In the genomic region with DNA sequence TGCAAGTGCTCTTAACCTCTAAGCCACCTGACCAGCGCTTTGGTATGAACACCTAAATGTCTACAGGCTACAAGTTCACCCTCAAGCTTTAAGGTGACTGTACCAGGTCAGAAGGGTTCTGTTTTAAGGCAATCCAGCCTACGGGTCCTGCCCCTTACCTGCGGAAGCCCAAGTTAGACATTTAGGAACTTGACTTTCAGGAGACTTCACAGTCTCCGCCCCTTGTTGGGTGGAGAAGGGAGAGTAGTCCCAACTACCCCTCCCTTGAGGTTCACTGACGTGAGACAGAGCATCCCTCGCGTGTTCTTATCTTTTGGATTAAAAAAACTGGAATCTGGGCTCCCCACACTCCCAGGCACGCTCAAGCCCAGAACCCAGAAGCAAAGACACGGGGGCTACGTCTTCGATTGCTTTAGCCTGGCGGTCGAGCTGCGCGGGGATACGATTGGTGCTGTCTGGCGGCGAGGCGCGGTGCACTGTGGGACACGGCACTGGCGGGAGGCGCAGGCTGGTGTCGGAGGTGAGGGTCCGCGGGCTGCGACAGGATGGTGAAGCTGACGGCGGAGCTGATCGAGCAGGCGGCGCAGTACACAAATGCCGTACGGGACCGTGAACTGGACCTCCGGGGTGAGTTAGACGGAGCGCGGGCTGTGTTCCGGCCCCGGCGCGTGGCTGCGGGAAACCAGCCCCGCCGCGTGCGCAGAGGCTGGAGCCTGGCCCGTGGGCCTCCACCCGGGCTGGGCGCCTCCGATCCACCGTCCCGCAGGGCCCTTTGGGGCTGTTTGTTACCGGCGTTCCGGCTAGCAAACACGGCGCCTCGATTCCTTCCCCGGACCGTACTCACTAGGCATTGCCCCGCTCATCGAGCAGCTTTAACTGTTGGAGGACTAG, we compare ENCODE assay signal across 8 mouse cellular contexts. TPM values are rescaled to one million over a fixed set of nuclear protein-coding genes. Genes with fewer than 3 reads are reported as not detected.
A peak's percentile ranks its signal among the peaks of the same experiment; 100 is the strongest.
DNase-seq lines count a peak whose midpoint lies in the region; ATAC-seq and TF ChIP-seq lines count a peak whose summit lies in the region.

No protein-coding gene starts in this region.

- no peak for TF ChIP-seq CTCF in bone marrow macrophage, adult 2 months (IDR thresholded peaks at IDR 0.05; ENCODE audit: low read depth, low read length)
- peak; percentile 36 for TF ChIP-seq CTCF in midbrain, postnatal 0 days (IDR thresholded peaks at IDR 0.05)

- peak overlapping the region; percentile 93 for H3K4me3 ChIP-seq in bone marrow macrophage, adult 2 months (ENCODE audit: insufficient read depth, low read length)
- H3K4me3 ChIP-seq in embryonic facial prominence, embryonic 15.5 days (replicated peaks) = peak overlapping the region; percentile 98
- H3K4me3 ChIP-seq in kidney, embryonic 14.5 days (ENCODE audit: low read length) = peak overlapping the region; percentile 98
- H3K4me3 ChIP-seq in limb, embryonic 15.5 days = peak overlapping the region; percentile 96
- peak overlapping the region; percentile 94 for H3K4me3 ChIP-seq in midbrain, postnatal 0 days (ENCODE audit: low read depth, low read length)

- peaks cover 6% of the 10 kb centered on the region for H3K4me1 ChIP-seq in bone marrow macrophage, adult 2 months (ENCODE audit: control insufficient read depth, insufficient read depth, low read length)
- H3K4me1 ChIP-seq in embryonic facial prominence, embryonic 15.5 days = peaks cover 14% of the 10 kb centered on the region
- peaks cover 8% of the 10 kb centered on the region for H3K4me1 ChIP-seq in kidney, embryonic 14.5 days (ENCODE audit: control insufficient read depth, insufficient read depth, low read length)
- H3K4me1 ChIP-seq in limb, embryonic 15.5 days = peaks cover 15% of the 10 kb centered on the region
- no peaks in the 10 kb centered on the region; the same call in 1 of the 2 replicates for H3K4me1 ChIP-seq in midbrain, postnatal 0 days (ENCODE audit: insufficient read depth, low read length)

- DNase-seq in B cell, adult 2 months = peak; percentile 86
- peak; percentile 86 to 88 for DNase-seq in heart, adult 9 months (ENCODE audit: low spot score in 2 of 2)
- peak; percentile 91 for DNase-seq in midbrain, postnatal 0 days (ENCODE audit: low spot score)
- peak; percentile 86 to 90 for DNase-seq in spleen, postnatal 10 days (ENCODE audit: low spot score in 2 of 2)

- no peaks in the 10 kb centered on the region for H3K27me3 ChIP-seq in embryonic facial prominence, embryonic 15.5 days
- H3K27me3 ChIP-seq in kidney, embryonic 14.5 days (ENCODE audit: control insufficient read depth, insufficient read depth, low read length) = no peaks in the 10 kb centered on the region
- no peaks in the 10 kb centered on the region for H3K27me3 ChIP-seq in limb, embryonic 15.5 days
- no peaks in the 10 kb centered on the region for H3K27me3 ChIP-seq in midbrain, postnatal 0 days (ENCODE audit: insufficient read depth, low read length)

- H3K9me3 ChIP-seq in embryonic facial prominence, embryonic 15.5 days (replicated peaks) = no peaks in the 10 kb centered on the region
- no peaks in the 10 kb centered on the region for H3K9me3 ChIP-seq in kidney, embryonic 14.5 days (ENCODE audit: control insufficient read depth, low read length)
- H3K9me3 ChIP-seq in limb, embryonic 15.5 days = no peaks in the 10 kb centered on the region
- H3K9me3 ChIP-seq in midbrain, postnatal 0 days (ENCODE audit: low read length) = no peaks in the 10 kb centered on the region

- H3K9ac ChIP-seq in embryonic facial prominence, embryonic 15.5 days = peak overlapping the region; percentile 91
- H3K9ac ChIP-seq in kidney, embryonic 14.5 days (ENCODE audit: low read depth, low read length) = peak overlapping the region; percentile 93
- peak overlapping the region; percentile 92 for H3K9ac ChIP-seq in limb, embryonic 15.5 days
- peak overlapping the region; percentile 90 for H3K9ac ChIP-seq in midbrain, postnatal 0 days (replicated peaks; ENCODE audit: low read length, poor library complexity, severe bottlenecking)

- peak overlapping the region; percentile 40 for H3K27ac ChIP-seq in bone marrow macrophage, adult 2 months (ENCODE audit: insufficient read depth, low read depth, low read length)
- H3K27ac ChIP-seq in embryonic facial prominence, embryonic 15.5 days (replicated peaks) = peak overlapping the region; percentile 69
- H3K27ac ChIP-seq in kidney, embryonic 14.5 days (ENCODE audit: low read depth, low read length) = peak overlapping the region; percentile 62; the same call in 1 of the 2 replicates
- peak overlapping the region; percentile 83 for H3K27ac ChIP-seq in limb, embryonic 15.5 days
- H3K27ac ChIP-seq in midbrain, postnatal 0 days (ENCODE audit: low read depth, low read length) = peak overlapping the region; percentile 33; the same call in 1 of the 2 replicates

- WGBS in embryonic facial prominence, embryonic 15.5 days = under 1% methylated on average over 64 of the region's 64 CpGs
- under 1% methylated on average over 64 of the region's 64 CpGs for WGBS in kidney, embryonic 14.5 days
- WGBS in limb, embryonic 15.5 days = under 1% methylated on average over 64 of the region's 64 CpGs
- WGBS in midbrain, postnatal 0 days = under 1% methylated on average over 64 of the region's 64 CpGs

- TF ChIP-seq POLR2A in bone marrow macrophage, adult 2 months (IDR thresholded peaks at IDR 0.05; ENCODE audit: borderline replicate concordance, low read depth, low read length) = no peak

- H3K4me2 ChIP-seq in embryonic facial prominence, embryonic 15.5 days (replicated peaks) = peak overlapping the region; percentile 82
- H3K4me2 ChIP-seq in kidney, embryonic 14.5 days (replicated peaks; ENCODE audit: low read depth, low read length) = peak overlapping the region; percentile 69
- H3K4me2 ChIP-seq in limb, embryonic 15.5 days = peak overlapping the region; percentile 84
- peak overlapping the region; percentile 84 for H3K4me2 ChIP-seq in midbrain, postnatal 0 days (ENCODE audit: low read depth, low read length, poor library complexity, severe bottlenecking)

- H3K36me3 ChIP-seq in embryonic facial prominence, embryonic 15.5 days = peaks cover 18% of the 10 kb centered on the region
- H3K36me3 ChIP-seq in kidney, embryonic 14.5 days (ENCODE audit: control insufficient read depth, insufficient read depth, low read length) = peaks cover 26% of the 10 kb centered on the region
- peaks cover 20% of the 10 kb centered on the region for H3K36me3 ChIP-seq in limb, embryonic 15.5 days
- H3K36me3 ChIP-seq in midbrain, postnatal 0 days (ENCODE audit: insufficient read depth, low read length) = peaks cover 9% of the 10 kb centered on the region

- ATAC-seq in embryonic facial prominence, embryonic 15.5 days (ENCODE audit: insufficient number of reproducible peaks, low FRiP score, low TSS enrichment, low read depth) = peak; percentile 91
- ATAC-seq in kidney, embryonic 14.5 days (ENCODE audit: low FRiP score, low TSS enrichment) = peak; percentile 97
- peak; percentile 85 for ATAC-seq in limb, embryonic 15.5 days (ENCODE audit: insufficient number of reproducible peaks, low FRiP score, low TSS enrichment, low read depth)
- peak; percentile 95 for ATAC-seq in midbrain, postnatal 0 days (ENCODE audit: low FRiP score)

RNA-seq across cellular contexts. Expression of a gene that starts 1.5 kb away (rescaled TPM):
- polyA plus RNA-seq in bone marrow macrophage, adult 2 months (2012; ENCODE audit: insufficient read depth, insufficient read length, missing spikeins) = 29.6 and 33.5 TPM in 2 replicates
- polyA plus RNA-seq in embryonic facial prominence, embryonic 15.5 days (2015; fragmentation: Nextera tagmentation; extraction: Ambion mirVana) = 145 and 158 TPM in 2 replicates
- polyA plus RNA-seq in kidney, embryonic 14.5 days (2014; fragmentation: Nextera tagmentation; extraction: Ambion mirVana) = 201 and 241 TPM in 2 replicates
- polyA plus RNA-seq in limb, embryonic 15.5 days (2015; fragmentation: Nextera tagmentation; extraction: Ambion mirVana) = 145 and 148 TPM in 2 replicates
- total RNA-seq in midbrain, postnatal 0 days (2014; rRNA removed) = 37.0 and 48.2 TPM in 2 replicates
- 131 and 140 TPM in 2 replicates for polyA plus RNA-seq in midbrain, postnatal 0 days (2015; fragmentation: Nextera tagmentation; extraction: Ambion mirVana)

RNA-seq across cellular contexts. Expression of a gene that starts 16.9 kb away (rescaled TPM):
- not detected in 2 replicates for polyA plus RNA-seq in bone marrow macrophage, adult 2 months (2012; ENCODE audit: insufficient read depth, insufficient read length, missing spikeins)
- polyA plus RNA-seq in embryonic facial prominence, embryonic 15.5 days (2015; fragmentation: Nextera tagmentation; extraction: Ambion mirVana) = not detected in 2 replicates
- not detected in 2 replicates for polyA plus RNA-seq in kidney, embryonic 14.5 days (2014; fragmentation: Nextera tagmentation; extraction: Ambion mirVana)
- polyA plus RNA-seq in limb, embryonic 15.5 days (2015; fragmentation: Nextera tagmentation; extraction: Ambion mirVana) = not detected in 2 replicates
- total RNA-seq in midbrain, postnatal 0 days (2014; rRNA removed) = not detected in 2 replicates
- polyA plus RNA-seq in midbrain, postnatal 0 days (2015; fragmentation: Nextera tagmentation; extraction: Ambion mirVana) = not detected in 2 replicates

RNA-seq across cellular contexts. Expression of a gene that starts 19.1 kb away (rescaled TPM):
- polyA plus RNA-seq in bone marrow macrophage, adult 2 months (2012; ENCODE audit: insufficient read depth, insufficient read length, missing spikeins) = 75.3 and 89.0 TPM in 2 replicates
- 133 and 142 TPM in 2 replicates for polyA plus RNA-seq in embryonic facial prominence, embryonic 15.5 days (2015; fragmentation: Nextera tagmentation; extraction: Ambion mirVana)
- 96.6 and 108 TPM in 2 replicates for polyA plus RNA-seq in kidney, embryonic 14.5 days (2014; fragmentation: Nextera tagmentation; extraction: Ambion mirVana)
- 154 TPM in 2 replicates for polyA plus RNA-seq in limb, embryonic 15.5 days (2015; fragmentation: Nextera tagmentation; extraction: Ambion mirVana)
- total RNA-seq in midbrain, postnatal 0 days (2014; rRNA removed) = 24.1 and 46.7 TPM in 2 replicates
- 116 and 125 TPM in 2 replicates for polyA plus RNA-seq in midbrain, postnatal 0 days (2015; fragmentation: Nextera tagmentation; extraction: Ambion mirVana)

RNA-seq across cellular contexts. Expression of a gene that starts 49.0 kb away (rescaled TPM):
- 10.8 and 11.8 TPM in 2 replicates for polyA plus RNA-seq in bone marrow macrophage, adult 2 months (2012; ENCODE audit: insufficient read depth, insufficient read length, missing spikeins)
- 16.1 and 18.0 TPM in 2 replicates for polyA plus RNA-seq in embryonic facial prominence, embryonic 15.5 days (2015; fragmentation: Nextera tagmentation; extraction: Ambion mirVana)
- 26.0 and 29.7 TPM in 2 replicates for polyA plus RNA-seq in kidney, embryonic 14.5 days (2014; fragmentation: Nextera tagmentation; extraction: Ambion mirVana)
- 16.5 and 19.5 TPM in 2 replicates for polyA plus RNA-seq in limb, embryonic 15.5 days (2015; fragmentation: Nextera tagmentation; extraction: Ambion mirVana)
- 38.9 and 40.3 TPM in 2 replicates for total RNA-seq in midbrain, postnatal 0 days (2014; rRNA removed)
- polyA plus RNA-seq in midbrain, postnatal 0 days (2015; fragmentation: Nextera tagmentation; extraction: Ambion mirVana) = 6.8 and 7.2 TPM in 2 replicates

Comparison
In these comparisons a context has a peak if more than half of its experiments do, and no peak if none do; other contexts are left out.
1. Peak in every context shown above with its lines: DNase-seq, ATAC-seq, H3K4me3 ChIP-seq and H3K27ac ChIP-seq.
2. H3K27ac ChIP-seq: peak in every context shown above with its lines; median percentile 83 in limb, embryonic 15.5 days; 69 in embryonic facial prominence, embryonic 15.5 days; 62 in kidney, embryonic 14.5 days; 40 in bone marrow macrophage, adult 2 months; 33 in midbrain, postnatal 0 days.